Mouse (Mus musculus) lung, embryonic 14.5 days (tissue): ENCODE data around the gene Ell. TPM values are rescaled to one million over a fixed set of nuclear protein-coding genes. Genes with fewer than 3 reads are reported as not detected.

Experiments
- ATAC-seq: fragments of 200-750 bp; cut with Nextera tagmentation; 2 replicates; pipeline ENCODE4 v1.8.0; 2017; ENCODE audit warnings: mild to moderate bottlenecking, moderate TSS enrichment, moderate library complexity; ENCODE audit not compliant: insufficient read depth
- DNase-seq: peaks from one replicate; pipeline ENCODE4 v3.0.0-alpha.2; 2015
- H3K27ac ChIP-seq: fragments of 300-500 bp; sonication (generic); 2 replicates; pipeline ENCODE4 v1.5.1; 2014; ENCODE audit warnings: low read depth, mild to moderate bottlenecking, moderate library complexity
- H3K27me3 ChIP-seq: fragments of 300-500 bp; sonication (generic); 2 replicates; pipeline ENCODE4 v1.6.1; 2014; ENCODE audit warnings: low read length, control low read depth; ENCODE audit not compliant: insufficient read depth
- H3K36me3 ChIP-seq: fragments of 300-500 bp; sonication (generic); 2 replicates; pipeline ENCODE4 v1.6.1; 2014; ENCODE audit warnings: control low read depth; ENCODE audit not compliant: insufficient read depth
- H3K4me1 ChIP-seq: fragments of 300-500 bp; sonication (generic); 2 replicates; pipeline ENCODE4 v1.6.1; 2014; ENCODE audit warnings: antibody characterized with exemption, control low read depth; ENCODE audit not compliant: insufficient read depth
- H3K4me2 ChIP-seq: fragments of 300-500 bp; sonication (generic); 2 replicates; pipeline ENCODE4 v1.6.1; 2014; ENCODE audit warnings: mild to moderate bottlenecking
- H3K4me3 ChIP-seq: fragments of 300-500 bp; sonication (generic); 2 replicates; pipeline ENCODE4 v1.5.1; 2014; ENCODE audit warnings: low read depth, low read length
- H3K9ac ChIP-seq: fragments of 300-500 bp; sonication (generic); 2 replicates; pipeline ENCODE4 v1.6.1; 2014
- H3K9me3 ChIP-seq: fragments of 300-500 bp; sonication (generic); 2 replicates; pipeline ENCODE4 v1.6.1; 2016; ENCODE audit warnings: low read depth, low read length, control low read depth
- CTCF ChIP-seq: IDR thresholded peaks from 2 replicates; pipeline ENCODE4 v1.5.1; 2016; ENCODE audit warnings: antibody characterized with exemption, low read depth
- WGBS: fragments of 180-500 bp; shearing (Covaris S2); extraction: QIAGEN DNeasy Blood & Tissue Kit; methylation state at CpG from one replicate; pipeline ENCODE4 v1.1.7; 2014; 5-methylcytosine and 5-hydroxymethylcytosine counted together
- polyA plus RNA-seq: library from polyadenylated mRNA; unstranded; fragments of >200 nt; fragmentation: Nextera tagmentation; extraction: Ambion mirVana; gene quantifications from 2 replicates; pipeline ENCODE4 v1.2.1, GENCODE M21; 2014

The Ell gene
- polyA plus RNA-seq, 1 experiment from 2014 or later = 20.0 TPM

- peaks cover 42% of the 10 kb centered on the region for H3K36me3 ChIP-seq
- peak overlapping the region; percentile 97 for H3K4me2 ChIP-seq
- WGBS = 10% methylated on average over 24 of the region's 24 CpGs
- ATAC-seq (peak; percentile 12; the same call in 1 of the 2 replicates), DNase-seq (peak; percentile 74)
- peaks cover 15% of the 10 kb centered on the region for H3K4me1 ChIP-seq
- H3K27ac ChIP-seq = peak overlapping the region; percentile 96
- H3K9me3 ChIP-seq = no peaks in the 10 kb centered on the region
- peak overlapping the region; percentile 79 for H3K4me3 ChIP-seq
- peak overlapping the region; percentile 80 for H3K9ac ChIP-seq
- H3K27me3 ChIP-seq = no peaks in the 10 kb centered on the region
- TF ChIP-seq CTCF = no peak
Measured at GRCm38 (mm10) chr8:70538024-70538579, 1.2 kb upstream of the Ell start.

- DNase-seq (peak; percentile 100), ATAC-seq (peak; percentile 73)
- TF ChIP-seq CTCF = no peak
- peak overlapping the region; percentile 79 for H3K4me3 ChIP-seq
- peak overlapping the region; percentile 80 for H3K9ac ChIP-seq
- no peaks in the 10 kb centered on the region for H3K27me3 ChIP-seq
- peaks cover 15% of the 10 kb centered on the region for H3K4me1 ChIP-seq
- H3K27ac ChIP-seq = peak overlapping the region; percentile 96
- H3K36me3 ChIP-seq = peaks cover 38% of the 10 kb centered on the region
- WGBS = under 1% methylated on average over 32 of the region's 32 CpGs
- no peaks in the 10 kb centered on the region for H3K9me3 ChIP-seq
- peak overlapping the region; percentile 97 for H3K4me2 ChIP-seq
Measured at GRCm38 (mm10) chr8:70538633-70539076, 602 bp upstream of the Ell start.

GRCm38 (mm10) chr8:70540013-70540506, 803 bp downstream of the Ell start:
- no peak for DNase-seq
- no peak for ATAC-seq
- peaks cover 15% of the 10 kb centered on the region for H3K4me1 ChIP-seq
- 6% methylated on average over 4 of the region's 4 CpGs for WGBS
- peak overlapping the region; percentile 80 for H3K9ac ChIP-seq
- H3K9me3 ChIP-seq = no peaks in the 10 kb centered on the region
- no peaks in the 10 kb centered on the region for H3K27me3 ChIP-seq
- peaks cover 25% of the 10 kb centered on the region for H3K36me3 ChIP-seq
- TF ChIP-seq CTCF = no peak
- H3K4me2 ChIP-seq = peak overlapping the region; percentile 97
- peak overlapping the region; percentile 79 for H3K4me3 ChIP-seq
- H3K27ac ChIP-seq = peak overlapping the region; percentile 96; the same call in 1 of the 2 replicates

GRCm38 (mm10) chr8:70540507-70541071, 1.3 kb downstream of the Ell start:
- DNase-seq (peak; percentile 21), ATAC-seq (no peak)
- TF ChIP-seq CTCF = no peak
- H3K4me3 ChIP-seq = peak overlapping the region; percentile 79
- no peak overlapping the region; the same call in 1 of the 2 replicates for H3K27ac ChIP-seq
- H3K9ac ChIP-seq = peak overlapping the region; percentile 80
- H3K9me3 ChIP-seq = no peaks in the 10 kb centered on the region
- H3K4me2 ChIP-seq = peak overlapping the region; percentile 97
- peaks cover 20% of the 10 kb centered on the region for H3K36me3 ChIP-seq
- peaks cover 15% of the 10 kb centered on the region for H3K4me1 ChIP-seq
- WGBS = 38% methylated on average over 7 of the region's 7 CpGs
- H3K27me3 ChIP-seq = no peaks in the 10 kb centered on the region

GRCm38 (mm10) chr8:70541081-70541480, 1.8 kb downstream of the Ell start:
- Histone ChIP-seq H3K9me3 (no peaks in the 10 kb centered on the region), H3K27ac (no peak overlapping the region), H3K4me3 (peak overlapping the region; percentile 79), H3K4me1 (peaks cover 15% of the 10 kb centered on the region), H3K27me3 (no peaks in the 10 kb centered on the region), H3K9ac (no peak overlapping the region; the same call in 1 of the 2 replicates), H3K36me3 (peaks cover 16% of the 10 kb centered on the region), H3K4me2 (peak overlapping the region; percentile 97)
- ATAC-seq (no peak), DNase-seq (no peak)
- no peak for TF ChIP-seq CTCF
- 73% methylated on average over 5 of the region's 5 CpGs for WGBS

- no peaks in the 10 kb centered on the region for H3K9me3 ChIP-seq
- no peak overlapping the region for H3K4me3 ChIP-seq
- no peak overlapping the region for H3K4me2 ChIP-seq
- peaks cover 12% of the 10 kb centered on the region for H3K4me1 ChIP-seq
- no peak overlapping the region for H3K9ac ChIP-seq
- 37% methylated on average over 6 of the region's 6 CpGs for WGBS
- no peaks in the 10 kb centered on the region; the same call in 1 of the 2 replicates for H3K36me3 ChIP-seq
- TF ChIP-seq CTCF = peak; percentile 43
- no peak for ATAC-seq
- peak overlapping the region; percentile 42; the same call in 1 of the 2 replicates for H3K27ac ChIP-seq
- peak; percentile 41 for DNase-seq
- H3K27me3 ChIP-seq = no peaks in the 10 kb centered on the region
Measured at GRCm38 (mm10) chr8:70544200-70544687, 5.0 kb downstream of the Ell start.

- 75% methylated on average over 4 of the region's 4 CpGs for WGBS
Measured at GRCm38 (mm10) chr8:70546412-70546811, 7.2 kb downstream of the Ell start.

More at GRCm38 (mm10) chr8:70546412-70546811, 7.2 kb downstream of the Ell start:
- Histone ChIP-seq H3K4me3 (no peak overlapping the region), H3K27me3 (no peaks in the 10 kb centered on the region), H3K27ac (no peak overlapping the region), H3K36me3 (no peaks in the 10 kb centered on the region; the same call in 1 of the 2 replicates), H3K9me3 (no peaks in the 10 kb centered on the region), H3K9ac (no peak overlapping the region), H3K4me2 (no peak overlapping the region), H3K4me1 (no peaks in the 10 kb centered on the region)
- no peak for ATAC-seq
- no peak for TF ChIP-seq CTCF
- no peak for DNase-seq
